Mouse (Mus musculus) erythroblast, embryonic 14.5 days (primary cell): ENCODE data around the gene Zic1.

Experiments used
- GATA1 ChIP-seq: IDR thresholded peaks from 2 replicates; pipeline ENCODE4 v1.6.1; 2012; ENCODE audit warnings: low read length, inconsistent platforms, mixed read lengths
- TAL1 ChIP-seq: IDR thresholded peaks from 3 replicates; pipeline ENCODE4 v1.6.1; 2012; ENCODE audit warnings: low read length, inconsistent platforms, mixed read lengths

DNA sequence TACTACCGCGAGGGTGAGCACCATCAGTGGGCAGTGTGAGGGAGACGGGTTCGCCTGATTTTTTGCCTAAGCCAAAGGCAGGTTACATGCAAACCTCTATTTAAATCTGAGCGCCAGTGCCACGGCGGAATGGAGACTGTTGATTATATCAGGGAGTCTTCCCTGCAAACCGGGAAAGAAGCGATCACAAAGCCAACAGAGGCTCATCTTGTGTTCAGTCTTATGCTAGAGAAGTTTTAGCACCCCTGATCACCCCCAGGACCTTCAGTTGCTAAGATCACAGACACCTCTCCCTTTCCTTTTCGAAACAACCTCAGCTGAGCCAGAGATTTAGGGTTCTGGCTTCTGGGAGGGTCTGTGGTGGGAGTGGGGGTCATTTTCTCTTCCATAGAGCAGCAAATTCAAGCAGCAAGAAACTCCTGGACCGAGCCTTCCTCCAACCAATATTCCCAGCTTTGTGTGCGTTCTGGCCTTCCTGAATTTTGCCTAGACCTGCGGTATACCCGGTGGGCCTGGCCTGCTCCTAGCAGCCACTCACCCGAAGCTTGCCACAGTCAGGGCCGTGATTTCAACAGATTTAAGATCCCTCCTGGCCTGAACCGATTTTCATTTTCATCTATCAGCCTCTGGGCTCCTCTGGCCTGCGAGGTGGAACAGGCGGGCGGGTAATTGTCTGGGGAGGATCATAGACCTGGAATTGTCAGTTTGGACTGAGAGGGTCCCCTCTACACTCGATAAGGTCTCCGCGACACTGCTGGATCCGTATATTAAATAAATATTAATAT, 17.1 kb upstream of the Zic1 start:
- no peak for TF ChIP-seq GATA1
- TF ChIP-seq TAL1, result no peak
